Mouse (Mus musculus) CH12.LX (cell line): ENCODE results near the gene Sys1. TPM values are rescaled to one million over a fixed set of nuclear protein-coding genes. Genes with fewer than 3 reads are reported as not detected.

Experiments used
- DNase-seq: peaks from one replicate; pipeline ENCODE4 v3.0.0-alpha.2; 2013; ENCODE audit errors: extremely low read depth
- H3K27ac ChIP-seq: 2 replicates; pipeline ENCODE4 v1.5.1; 2012; ENCODE audit warnings: low read depth, mild to moderate bottlenecking, control low read depth, moderate library complexity; ENCODE audit not compliant: insufficient read depth
- H3K27me3 ChIP-seq: replicated peaks from 2 replicates; pipeline ENCODE3; 2012; ENCODE audit warnings: inconsistent platforms
- H3K36me3 ChIP-seq, 2 experiments: replicated peaks in 1 of 2; 2 replicates each; pipeline versions ENCODE3 to v1.6.1; 2012; ENCODE audit warnings: inconsistent platforms in 1 of 2, low read length in 1 of 2, mild to moderate bottlenecking in 1 of 2, mixed read lengths in 1 of 2, moderate library complexity in 1 of 2; ENCODE audit not compliant: control insufficient read depth in 1 of 2, insufficient read depth in 1 of 2
- H3K4me1 ChIP-seq, 2 experiments: 2 replicates each; pipeline ENCODE4 v1.6.1; 2012; ENCODE audit warnings: inconsistent platforms in 1 of 2, moderate library complexity in 1 of 2; ENCODE audit not compliant: insufficient read depth in 2 of 2, control insufficient read depth in 1 of 2
- H3K4me2 ChIP-seq: 2 replicates; pipeline ENCODE4 v1.6.1; 2012; ENCODE audit warnings: low read depth, mild to moderate bottlenecking, control low read depth; ENCODE audit not compliant: poor library complexity, insufficient read depth, severe bottlenecking
- H3K4me3 ChIP-seq, 3 experiments: fragments of 150-350 bp in 1 of 3; sonication (generic) in 1 of 3; replicated peaks in 1 of 3; 2 replicates each; pipeline versions ENCODE3 to v1.5.1; 2011 to 2012; ENCODE audit warnings: low read depth in 2 of 3, low read length in 2 of 3, mild to moderate bottlenecking in 2 of 3, moderate library complexity in 2 of 3, control low read depth in 1 of 3, improper control_type of control experiment in 1 of 3, inconsistent platforms in 1 of 3, mixed read lengths in 1 of 3; ENCODE audit not compliant: poor library complexity in 1 of 3
- H3K79me2 ChIP-seq: replicated peaks from 2 replicates; pipeline ENCODE4 v1.6.1; 2012; ENCODE audit warnings: mild to moderate bottlenecking, moderate library complexity; ENCODE audit not compliant: control insufficient read depth, poor library complexity, insufficient read depth, severe bottlenecking; ENCODE audit errors: extremely low read depth
- H3K9ac ChIP-seq: 2 replicates; pipeline ENCODE4 v1.6.1; 2012; ENCODE audit warnings: low read depth, mild to moderate bottlenecking, control low read depth, moderate library complexity; ENCODE audit not compliant: insufficient read depth
- H3K9me3 ChIP-seq: replicated peaks from 2 replicates; pipeline ENCODE3; 2012; ENCODE audit warnings: low read length, inconsistent platforms, mixed read lengths
- BHLHE40 ChIP-seq: IDR thresholded peaks from 2 replicates; pipeline ENCODE4 v1.6.1; 2011; ENCODE audit warnings: mild to moderate bottlenecking, low read depth, low read length, improper control_type of control experiment
- CTCF ChIP-seq, 2 experiments: IDR thresholded peaks in 1 of 2; conservative IDR thresholded peaks in 1 of 2; 2 replicates each; pipeline ENCODE4 v1.5.1; 2011 to 2012; ENCODE audit warnings: low read depth in 2 of 2, low read length in 2 of 2, improper control_type of control experiment in 1 of 2, inconsistent platforms in 1 of 2, mild to moderate bottlenecking in 1 of 2, moderate library complexity in 1 of 2
- ELF1 ChIP-seq: IDR thresholded peaks from 2 replicates; pipeline ENCODE4 v1.6.1; 2014; ENCODE audit warnings: low read depth, mild to moderate bottlenecking, inconsistent platforms, low read length, improper control_type of control experiment
- HCFC1 ChIP-seq: IDR thresholded peaks from 2 replicates; pipeline ENCODE4 v1.6.1; 2012; ENCODE audit warnings: low read depth, mild to moderate bottlenecking, inconsistent platforms, low read length, improper control_type of control experiment
- IRF4 ChIP-seq: IDR thresholded peaks from 2 replicates; pipeline ENCODE4 v1.6.1; 2014; ENCODE audit warnings: low read depth, mild to moderate bottlenecking, inconsistent platforms, low read length, improper control_type of control experiment
- JUN ChIP-seq: IDR thresholded peaks from 2 replicates; pipeline ENCODE4 v1.6.1; 2011; ENCODE audit warnings: low read depth, mild to moderate bottlenecking, low read length, improper control_type of control experiment, moderate library complexity; ENCODE audit not compliant: insufficient read depth
- JUND ChIP-seq: conservative IDR thresholded peaks from 2 replicates; pipeline ENCODE4 v1.6.1; 2011; ENCODE audit warnings: low read depth, low read length, improper control_type of control experiment
- KAT2A ChIP-seq: IDR thresholded peaks from 2 replicates; pipeline ENCODE4 v1.6.1; 2012; ENCODE audit warnings: low read length, improper control_type of control experiment, inconsistent platforms; ENCODE audit not compliant: insufficient replicate concordance
- MAZ ChIP-seq: IDR thresholded peaks from 2 replicates; pipeline ENCODE4 v1.6.1; 2012; ENCODE audit warnings: low read depth, mild to moderate bottlenecking, inconsistent platforms, low read length, improper control_type of control experiment, moderate library complexity
- MEF2A ChIP-seq: IDR thresholded peaks from 2 replicates; pipeline ENCODE4 v1.6.1; 2014; ENCODE audit warnings: low read depth, mild to moderate bottlenecking, inconsistent platforms, low read length, improper control_type of control experiment, borderline replicate concordance
- MXI1 ChIP-seq: IDR thresholded peaks from 2 replicates; pipeline ENCODE4 v1.6.1; 2011; ENCODE audit warnings: mild to moderate bottlenecking, low read depth, low read length, improper control_type of control experiment
- MYC ChIP-seq: IDR thresholded peaks from 2 replicates; pipeline ENCODE4 v1.6.1; 2011; ENCODE audit warnings: low read depth, mild to moderate bottlenecking, improper control_type of control experiment, low read length
- NELFE ChIP-seq: IDR thresholded peaks from 2 replicates; pipeline ENCODE4 v1.6.1; 2011; ENCODE audit warnings: low read depth, low read length, improper control_type of control experiment
- NRF1 ChIP-seq: IDR thresholded peaks from 2 replicates; pipeline ENCODE4 v1.6.1; 2014; ENCODE audit warnings: low read depth, mild to moderate bottlenecking, inconsistent platforms, low read length, improper control_type of control experiment, moderate library complexity
- POLR2A ChIP-seq: IDR thresholded peaks from 2 replicates; pipeline ENCODE4 v1.6.1; 2011; ENCODE audit warnings: low read depth, mild to moderate bottlenecking, improper control_type of control experiment, low read length
- RAD21 ChIP-seq: IDR thresholded peaks from 2 replicates; pipeline ENCODE4 v1.6.1; 2011; ENCODE audit warnings: low read depth, mild to moderate bottlenecking, low read length, improper control_type of control experiment, moderate library complexity
- SIN3A ChIP-seq: IDR thresholded peaks from 2 replicates; pipeline ENCODE4 v1.6.1; 2012; ENCODE audit warnings: low read length, improper control_type of control experiment, inconsistent platforms
- SMC3 ChIP-seq: IDR thresholded peaks from 2 replicates; pipeline ENCODE4 v1.6.1; 2011; ENCODE audit warnings: low read depth, low read length, improper control_type of control experiment
- TBP ChIP-seq: conservative IDR thresholded peaks from 2 replicates; pipeline ENCODE4 v1.6.1; 2011; ENCODE audit warnings: low read depth, low read length, improper control_type of control experiment
- TCF12 ChIP-seq: IDR thresholded peaks from 2 replicates; pipeline ENCODE4 v1.6.1; 2014; ENCODE audit warnings: low read depth, mild to moderate bottlenecking, inconsistent platforms, low read length, improper control_type of control experiment
- USF2 ChIP-seq: conservative IDR thresholded peaks from 2 replicates; pipeline ENCODE4 v1.6.1; 2011; ENCODE audit warnings: low read depth, low read length, improper control_type of control experiment
- ZC3H11A ChIP-seq: IDR thresholded peaks from 2 replicates; pipeline ENCODE4 v1.6.1; 2012; ENCODE audit warnings: low read depth, mild to moderate bottlenecking, inconsistent platforms, low read length, improper control_type of control experiment
- ZKSCAN1 ChIP-seq: IDR thresholded peaks from 2 replicates; pipeline ENCODE4 v1.6.1; 2012; ENCODE audit warnings: low read depth, inconsistent platforms, low read length, improper control_type of control experiment, borderline replicate concordance
- ZMIZ1 ChIP-seq: IDR thresholded peaks from 2 replicates; pipeline ENCODE4 v1.6.1; 2012; ENCODE audit warnings: low read depth, mild to moderate bottlenecking, inconsistent platforms, low read length, improper control_type of control experiment
- ZNF384 ChIP-seq: IDR thresholded peaks from 2 replicates; pipeline ENCODE4 v1.6.1; 2012; ENCODE audit warnings: low read depth, low read length, improper control_type of control experiment, inconsistent platforms
- dilution Hi-C: fragments of 300-500 bp; cut with MboI; formaldehyde crosslinking; loops from 2 replicates; pipeline ENCODE4 v1.14.3; 2020; ENCODE audit warnings: low sequenced_read_pairs; ENCODE audit not compliant: extremely low pct_unique_long_range_greater_than_20kb, extremely low pct_ligation_motif_present
- in situ Hi-C: fragments of 300-500 bp; cut with MboI; formaldehyde crosslinking; loops from 3 replicates; pipeline ENCODE4 v1.14.3; 2019; ENCODE audit warnings: low sequenced_read_pairs, low pct_ligation_motif_present, low pct_unique_long_range_greater_than_20kb, mixed read lengths
- polyA plus RNA-seq: library from polyadenylated mRNA; unstranded; fragments of >175 nt; gene quantifications from 2 replicates; pipeline ENCODE4 v1.2.1, GENCODE M21; 2012; ENCODE audit warnings: low read depth; ENCODE audit not compliant: insufficient read length
- total RNA-seq, 2 experiments: library from RNA; depleted of rRNA; stranded (reverse); fragments of 300-350 nt in 1 of 2; fragments of >200 nt in 1 of 2; gene quantifications; 2 replicates each; pipeline ENCODE4 v1.2.3; 2012 to 2014

Gene Sys1
- total and polyA plus RNA-seq, 3 experiments = 46.6 to 59.7 (median 57.4) TPM

DNA sequence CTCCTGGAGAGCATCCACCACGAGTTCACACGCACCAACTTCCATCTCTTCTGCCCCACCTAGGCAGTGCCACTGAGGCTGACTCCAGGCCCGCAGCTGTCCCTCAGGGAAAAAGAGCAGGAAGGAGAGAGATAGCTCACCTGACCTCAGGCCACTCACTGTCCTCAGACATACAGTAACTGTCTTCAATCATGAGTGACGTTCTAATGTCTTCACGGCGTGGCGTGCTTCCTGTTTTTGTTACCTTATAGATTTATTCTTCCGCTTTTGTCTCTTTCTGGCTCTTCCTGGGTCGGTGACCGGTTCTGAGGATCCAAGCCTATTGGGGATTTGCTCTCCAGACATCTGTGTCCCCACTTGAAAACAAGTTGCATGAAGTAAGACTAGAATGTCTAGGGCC is 42.2 kb upstream of the Sys1 start:
- Histone ChIP-seq H3K9ac (no peak overlapping the region), H3K27me3 (peaks cover 21% of the 10 kb centered on the region), H3K27ac (no peak overlapping the region), H3K4me2 (no peak overlapping the region), H3K36me3 (no peaks in the 10 kb centered on the region), H3K79me2 (no peaks in the 10 kb centered on the region), H3K9me3 (peaks cover 15% of the 10 kb centered on the region), H3K4me1 (peaks cover 6 to 23% of the 10 kb centered on the region in 2 experiments; a peak in 2 of 4 replicates), H3K4me3 (no peak overlapping the region)
- TF ChIP-seq ZMIZ1 = no peak
- TF ChIP-seq BHLHE40 = no peak
- no peak for TF ChIP-seq TCF12
- no peak for TF ChIP-seq KAT2A
- no peak for TF ChIP-seq ZNF384
- TF ChIP-seq MXI1 = no peak
- TF ChIP-seq NRF1 = no peak
- no peak for TF ChIP-seq CTCF (conservative IDR thresholded peaks at IDR 0.05 in 1 of 2, IDR thresholded peaks at IDR 0.05 in 1 of 2; ENCODE audit: low read depth in 2 of 2, low read length in 2 of 2)
- no peak for TF ChIP-seq USF2
- in situ Hi-C loops = loop anchor here (25.0 kb wide), 1 partner anchor 323 kb away; the partner anchor contains the start of genes Dnttip1 and Wfdc3
- DNase-seq = no peak
- dilution Hi-C loops = no loop called here

DNA sequence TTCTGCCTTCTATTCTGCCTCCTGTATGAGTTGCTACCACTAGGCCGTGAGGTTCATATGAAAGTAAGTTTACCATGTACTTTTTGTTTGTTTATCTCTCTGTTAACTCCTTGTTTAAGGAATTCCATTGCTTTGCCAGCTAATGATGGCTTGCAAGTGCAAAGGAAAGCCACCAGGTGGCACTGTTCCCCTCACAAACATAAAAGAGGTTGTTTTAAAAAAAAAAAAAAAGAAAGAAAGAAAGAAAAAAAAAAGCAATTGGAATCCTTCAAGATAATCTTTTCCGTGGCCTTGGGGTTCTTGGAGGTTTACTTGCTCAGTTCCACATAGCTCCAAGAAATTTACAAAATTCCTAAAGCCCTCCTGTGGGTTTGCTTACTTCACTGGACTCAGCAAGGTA is 39.6 kb upstream of the Sys1 start:
- TF ChIP-seq MEF2A = no peak
- peak; percentile 57 to 92; a peak in 3 of 4 replicates for TF ChIP-seq CTCF (conservative IDR thresholded peaks at IDR 0.05 in 1 of 2, IDR thresholded peaks at IDR 0.05 in 1 of 2; ENCODE audit: low read depth in 2 of 2, low read length in 2 of 2)
- TF ChIP-seq JUND = 0 out of 2 replicates have a peak, but pooled peaks have one; percentile 23
- no peak for TF ChIP-seq USF2
- TF ChIP-seq POLR2A = no peak
- TF ChIP-seq TBP = no peak
- TF ChIP-seq JUN = no peak
- TF ChIP-seq SIN3A = peak; percentile 58
- peak; percentile 100 for TF ChIP-seq ZNF384
- TF ChIP-seq HCFC1 = no peak
- TF ChIP-seq ZC3H11A = peak; percentile 86
- no peak for TF ChIP-seq ELF1
- peak; percentile 49; the same call in 1 of the 2 replicates for TF ChIP-seq NELFE
- TF ChIP-seq MYC = peak; percentile 48; the same call in 1 of the 2 replicates
- TF ChIP-seq TCF12 = no peak
- peak; percentile 89 for TF ChIP-seq RAD21
- no peak; the same call in 1 of the 2 replicates for TF ChIP-seq ZKSCAN1
- no peak for TF ChIP-seq MAZ
- peak; percentile 90 for TF ChIP-seq SMC3
- TF ChIP-seq IRF4 = peak; percentile 10; the same call in 1 of the 2 replicates
- Histone ChIP-seq H3K9me3 (peaks cover 15% of the 10 kb centered on the region), H3K79me2 (no peaks in the 10 kb centered on the region), H3K27me3 (peaks cover 4% of the 10 kb centered on the region), H3K9ac (no peak overlapping the region), H3K4me1 (peaks cover 10 to 29% of the 10 kb centered on the region in 2 experiments; a peak in 3 of 4 replicates), H3K27ac (no peak overlapping the region), H3K36me3 (no peaks in the 10 kb centered on the region), H3K4me3 (no peak overlapping the region), H3K4me2 (no peak overlapping the region)
- dilution Hi-C loops = no loop called here
- in situ Hi-C loops = loop anchor here (25.0 kb wide), 1 partner anchor 320 kb away; the partner anchor contains the start of genes Dnttip1 and Wfdc3
- peak; percentile 54 for DNase-seq
